ENCODE assay signal across 18 mouse cellular contexts in genomic region chr10:118639097-118639496, GRCm38 (mm10).
"Had no signal": no experiment of that assay in that cellular context is flagged by ENCODE, and none has a peak within 500 bp of the region (broad histone marks: within the 10 kb centered on the region; RNA-seq: fewer than 3 reads in every experiment).

No protein-coding gene starts in this region.

- H3K4me1 ChIP-seq: stomach, embryonic 15.5 days had no signal

- ATAC-seq: midbrain, embryonic 13.5 days; midbrain, embryonic 15.5 days had no signal

- H3K27me3 ChIP-seq: midbrain, embryonic 13.5 days; midbrain, embryonic 15.5 days; neural tube, embryonic 12.5 days; stomach, embryonic 15.5 days had no signal

- H3K9me3 ChIP-seq: midbrain, embryonic 13.5 days; midbrain, embryonic 15.5 days; neural tube, embryonic 12.5 days; stomach, embryonic 15.5 days had no signal

- H3K27ac ChIP-seq: midbrain, embryonic 13.5 days; midbrain, embryonic 15.5 days; neural tube, embryonic 12.5 days; stomach, embryonic 15.5 days; stomach, postnatal 0 days had no signal

- H3K4me3 ChIP-seq: megakaryocyte, embryonic 14.5 days; midbrain, embryonic 13.5 days; midbrain, embryonic 15.5 days; neural tube, embryonic 12.5 days; stomach, embryonic 15.5 days had no signal

- DNase-seq: lung, adult 18-20 months; lung, embryonic 14.5 days; lung, postnatal 10 days; lung, postnatal 4 days; right cerebral cortex, adult 18-20 months; right cerebral cortex, postnatal 25 days; right cerebral cortex, postnatal 4 days; spleen, adult 18-20 months; thymus, adult 2 months; thymus, postnatal 25 days; thymus, postnatal 4 days had no signal

- H3K36me3 ChIP-seq: midbrain, embryonic 13.5 days; midbrain, embryonic 15.5 days; neural tube, embryonic 12.5 days; stomach, embryonic 15.5 days had no signal

- H3K4me2 ChIP-seq: lung, embryonic 14.5 days; midbrain, embryonic 11.5 days; midbrain, embryonic 13.5 days; midbrain, embryonic 15.5 days; neural tube, embryonic 12.5 days; stomach, embryonic 15.5 days had no signal

- H3K9ac ChIP-seq: lung, embryonic 14.5 days; midbrain, embryonic 13.5 days; midbrain, embryonic 15.5 days; neural tube, embryonic 12.5 days; stomach, embryonic 15.5 days had no signal
